Mouse (Mus musculus) cortical plate, adult 2 months (tissue): ENCODE data around the gene Acbd7.

Experiments
- CTCF ChIP-seq: fragments of 200-500 bp; IDR thresholded peaks from 2 replicates; pipeline ENCODE4 v1.5.1; 2011; ENCODE audit warnings: mild to moderate bottlenecking, control low read depth, low read length; ENCODE audit not compliant: insufficient read depth; ENCODE audit errors: extremely low read depth
- POLR2A ChIP-seq: fragments of 200-500 bp; IDR thresholded peaks from 2 replicates; pipeline ENCODE4 v1.6.1; 2011; ENCODE audit warnings: mild to moderate bottlenecking, low read length, control low read depth; ENCODE audit not compliant: insufficient read depth; ENCODE audit errors: extremely low read depth

DNA sequence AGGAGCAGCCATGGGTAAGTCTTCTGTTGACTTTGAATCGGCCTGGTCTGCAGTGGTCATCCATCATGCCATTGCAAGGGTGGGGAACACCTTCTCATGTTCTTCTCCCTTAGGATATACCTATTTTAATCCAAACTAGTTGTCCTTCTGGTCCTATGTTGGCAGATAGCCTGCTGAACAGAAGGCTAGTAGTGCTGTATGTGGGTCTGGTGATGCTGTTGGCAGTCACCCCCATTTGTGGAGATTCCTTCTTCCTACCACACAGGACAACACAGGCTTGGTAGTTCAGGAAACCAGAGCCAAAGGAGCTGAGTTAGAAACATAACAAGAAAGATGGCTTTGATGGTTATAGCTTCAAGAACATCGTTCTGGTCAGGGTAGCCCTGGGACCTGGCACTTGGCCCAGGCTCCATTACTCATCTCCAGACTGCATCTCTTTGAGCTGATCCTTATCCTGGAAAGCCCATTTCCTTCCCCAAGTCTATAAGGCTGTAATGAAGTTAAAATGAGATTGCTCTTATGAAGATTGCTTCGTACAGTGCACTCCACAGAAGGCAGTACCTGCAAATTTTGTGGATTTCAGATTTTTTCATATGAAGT lies 30.4 kb upstream of the Acbd7 start:
- TF ChIP-seq CTCF (no peak), POLR2A (no peak)
